Mouse (Mus musculus) forebrain, embryonic 16.5 days (tissue): Measurements from ENCODE around the gene Ppard. TPM values are rescaled to one million over a fixed set of nuclear protein-coding genes. Genes with fewer than 3 reads are reported as not detected.

Source experiments
- ATAC-seq: fragments of 200-750 bp; cut with Nextera tagmentation; 2 replicates; pipeline ENCODE4 v1.8.0; 2017; ENCODE audit warnings: mild to moderate bottlenecking, moderate library complexity
- H3K27ac ChIP-seq: fragments of 300-500 bp; sonication (generic); 2 replicates; pipeline ENCODE4 v1.5.1; 2014; ENCODE audit warnings: low read length, control low read depth
- H3K27me3 ChIP-seq: fragments of 300-500 bp; sonication (generic); replicated peaks from 2 replicates; pipeline ENCODE4 v1.6.1; 2014; ENCODE audit warnings: low read length; ENCODE audit not compliant: control insufficient read depth, insufficient read depth
- H3K36me3 ChIP-seq: fragments of 300-500 bp; sonication (generic); 2 replicates; pipeline ENCODE4 v1.6.1; 2014; ENCODE audit not compliant: control insufficient read depth, insufficient read depth
- H3K4me1 ChIP-seq: fragments of 300-500 bp; sonication (generic); replicated peaks from 2 replicates; pipeline ENCODE4 v1.6.1; 2014; ENCODE audit warnings: low read length; ENCODE audit not compliant: control insufficient read depth, insufficient read depth
- H3K4me2 ChIP-seq: fragments of 300-500 bp; sonication (generic); 2 replicates; pipeline ENCODE4 v1.6.1; 2014; ENCODE audit warnings: mild to moderate bottlenecking, low read length, control low read depth
- H3K4me3 ChIP-seq: fragments of 300-500 bp; sonication (generic); replicated peaks from 2 replicates; pipeline ENCODE4 v1.5.1; 2014; ENCODE audit warnings: mild to moderate bottlenecking, low read length, control low read depth
- H3K9ac ChIP-seq: fragments of 300-500 bp; sonication (generic); replicated peaks from 2 replicates; pipeline ENCODE4 v1.6.1; 2014; ENCODE audit warnings: low read depth, low read length, control low read depth
- H3K9me3 ChIP-seq: fragments of 300-500 bp; sonication (generic); 2 replicates; pipeline ENCODE4 v1.6.1; 2016; ENCODE audit warnings: low read length; ENCODE audit not compliant: control insufficient read depth
- WGBS: fragments of 180-500 bp; shearing (Covaris S2); extraction: QIAGEN DNeasy Blood & Tissue Kit; methylation state at CpG from one replicate; pipeline ENCODE4 v1.1.7; 2014; 5-methylcytosine and 5-hydroxymethylcytosine counted together
- polyA plus RNA-seq: library from polyadenylated mRNA; unstranded; fragments of >200 nt; fragmentation: Nextera tagmentation; extraction: Ambion mirVana; gene quantifications from 2 replicates; pipeline ENCODE4 v1.2.1, GENCODE M21; 2015

Gene Ppard
- polyA plus RNA-seq: 1.2 and 1.3 TPM in 2 replicates

DNA sequence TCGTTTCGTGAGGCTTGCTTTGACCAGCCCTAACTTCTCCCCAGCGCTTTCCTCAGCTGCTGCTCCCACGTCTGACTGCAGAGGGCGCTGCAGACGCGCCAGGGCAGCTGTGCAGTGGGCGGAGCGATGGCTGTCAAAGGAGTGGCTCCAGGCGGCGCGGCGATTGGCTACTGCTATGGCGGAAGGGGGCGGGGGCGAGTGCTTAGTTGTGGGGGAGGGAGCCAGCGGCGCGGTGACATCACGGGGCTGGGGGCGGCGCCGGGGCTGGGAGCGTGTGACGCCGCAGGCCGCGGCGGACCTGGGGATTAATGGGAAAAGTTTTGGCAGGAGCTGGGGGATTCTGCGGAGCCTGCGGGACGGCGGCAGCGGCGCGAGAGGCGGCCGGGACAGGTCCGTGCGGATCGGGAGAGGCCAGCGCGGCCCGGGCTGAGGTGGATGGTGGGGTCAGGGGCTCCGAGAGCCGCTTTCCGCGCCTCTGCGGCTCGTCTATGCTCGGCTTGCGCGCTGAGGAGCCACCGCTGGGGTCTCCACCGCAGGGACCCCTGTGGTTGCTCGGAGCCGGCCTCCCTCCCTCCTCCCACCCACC lies at the start of gene Ppard:
Ppard (plus strand) TSS at position 226 of the 586 bp plus-strand sequence.
- under 1% methylated on average over 56 of the region's 57 CpGs for WGBS
- no peaks in the 10 kb centered on the region for H3K27me3 ChIP-seq
- H3K9me3 ChIP-seq: no peaks in the 10 kb centered on the region
- peak within 1 kb of the TSS; percentile 87 for H3K4me2 ChIP-seq
- H3K27ac ChIP-seq: 0 out of 2 replicates have a peak within 1 kb of the TSS, but pooled peaks have one; percentile 11
- peak; percentile 97 for ATAC-seq
- H3K4me1 ChIP-seq: peaks cover 5% of the 10 kb centered on the region
- peak within 1 kb of the TSS; percentile 73 for H3K4me3 ChIP-seq
- H3K36me3 ChIP-seq: no peaks in the 10 kb centered on the region
- H3K9ac ChIP-seq: peak within 1 kb of the TSS; percentile 77

- no peak for ATAC-seq
- 79% methylated on average over 7 of the region's 7 CpGs for WGBS
- no peak overlapping the region for H3K4me2 ChIP-seq
- no peaks in the 10 kb centered on the region for H3K36me3 ChIP-seq
- no peak overlapping the region for H3K27ac ChIP-seq
- no peaks in the 10 kb centered on the region for H3K27me3 ChIP-seq
- no peaks in the 10 kb centered on the region for H3K9me3 ChIP-seq
- H3K4me1 ChIP-seq: no peaks in the 10 kb centered on the region
- H3K9ac ChIP-seq: no peak overlapping the region
- no peak overlapping the region for H3K4me3 ChIP-seq
Measured at GRCm38 (mm10) chr17:28184971-28185638, 47.4 kb upstream of the Ppard start.

GRCm38 (mm10) chr17:28188313-28188712 lies 44.2 kb upstream of the Ppard start:
- Histone ChIP-seq H3K27ac (no peak overlapping the region), H3K9ac (no peak overlapping the region), H3K4me1 (no peaks in the 10 kb centered on the region), H3K9me3 (no peaks in the 10 kb centered on the region), H3K4me3 (no peak overlapping the region), H3K27me3 (no peaks in the 10 kb centered on the region), H3K36me3 (peaks cover 4% of the 10 kb centered on the region; the same call in 1 of the 2 replicates), H3K4me2 (no peak overlapping the region)
- no peak for ATAC-seq
- 90% methylated on average over 5 of the region's 5 CpGs for WGBS

DNA sequence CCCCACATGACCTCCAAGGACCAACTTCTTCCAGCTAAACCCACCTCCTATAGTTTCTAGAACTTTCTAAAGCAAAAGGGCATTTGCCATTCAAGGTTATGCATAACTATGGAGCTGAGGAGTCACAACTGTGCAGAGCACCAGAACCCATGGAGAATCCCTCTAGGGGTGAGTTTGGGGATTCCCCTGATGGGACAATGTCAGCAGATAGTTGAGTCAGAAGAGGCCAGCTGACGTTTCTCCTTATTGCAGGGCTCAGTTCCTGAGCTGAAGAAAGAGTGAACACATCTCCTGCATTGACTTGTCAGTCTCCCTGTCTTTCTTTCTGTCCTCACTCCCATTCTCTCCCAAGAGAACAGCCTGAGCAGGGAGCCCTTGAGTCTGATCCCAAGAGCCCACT lies 39.7 kb upstream of the Ppard start:
- H3K27me3 ChIP-seq: no peaks in the 10 kb centered on the region
- peaks cover 12% of the 10 kb centered on the region; the same call in 1 of the 2 replicates for H3K36me3 ChIP-seq
- WGBS: 79% methylated on average over 1 of the region's 1 CpGs
- no peak overlapping the region for H3K27ac ChIP-seq
- H3K4me3 ChIP-seq: no peak overlapping the region
- no peak overlapping the region for H3K9ac ChIP-seq
- ATAC-seq: no peak
- no peaks in the 10 kb centered on the region for H3K4me1 ChIP-seq
- no peak overlapping the region for H3K4me2 ChIP-seq
- H3K9me3 ChIP-seq: no peaks in the 10 kb centered on the region

DNA sequence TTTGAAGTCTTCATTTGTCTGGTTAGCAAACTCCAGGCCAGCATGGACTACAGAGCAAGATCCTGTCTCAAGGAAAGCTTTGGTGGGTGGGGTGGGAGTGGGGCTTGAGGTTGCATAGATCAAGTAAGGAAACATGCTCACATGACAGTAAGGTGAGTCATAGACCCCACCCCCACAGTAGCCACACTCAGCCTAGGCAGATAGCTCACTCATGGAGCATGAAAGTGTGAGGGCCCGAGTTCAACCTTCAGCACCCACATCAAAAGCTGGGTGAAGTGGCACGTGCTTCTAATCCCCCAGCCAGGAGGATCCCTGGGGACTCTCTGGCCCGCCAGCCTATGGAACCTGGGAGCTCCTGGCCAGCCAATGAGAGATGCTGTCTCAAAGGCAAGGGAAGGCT lies 38.9 kb upstream of the Ppard start:
- peaks cover 17% of the 10 kb centered on the region for H3K36me3 ChIP-seq
- no peak overlapping the region for H3K4me2 ChIP-seq
- H3K4me1 ChIP-seq: no peaks in the 10 kb centered on the region
- 92% methylated on average over 3 of the region's 3 CpGs for WGBS
- H3K9ac ChIP-seq: no peak overlapping the region
- ATAC-seq: no peak
- no peaks in the 10 kb centered on the region for H3K27me3 ChIP-seq
- H3K27ac ChIP-seq: no peak overlapping the region
- no peak overlapping the region for H3K4me3 ChIP-seq
- H3K9me3 ChIP-seq: no peaks in the 10 kb centered on the region

DNA sequence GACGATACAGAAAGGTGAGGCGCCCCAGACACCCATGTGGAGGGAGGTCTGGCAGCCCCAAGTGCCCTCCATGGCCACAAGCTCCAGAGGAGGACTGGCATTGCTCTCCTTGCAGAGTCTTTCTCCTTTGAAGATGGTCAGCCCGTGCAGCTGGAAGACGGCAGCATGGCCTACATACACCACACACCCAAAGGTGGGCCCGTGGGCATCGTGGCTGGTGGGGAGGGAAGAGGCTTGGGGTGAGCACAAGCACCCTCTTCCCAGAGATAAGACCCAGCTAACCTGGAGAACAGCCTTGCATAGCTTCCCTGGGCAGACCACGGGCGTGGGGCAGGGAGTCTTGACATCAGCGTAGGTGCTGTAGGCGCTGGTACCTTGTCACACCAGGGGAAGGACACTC lies 37.5 kb upstream of the Ppard start:
- no peak overlapping the region for H3K9ac ChIP-seq
- H3K36me3 ChIP-seq: peaks cover 17% of the 10 kb centered on the region
- no peak overlapping the region for H3K4me3 ChIP-seq
- no peaks in the 10 kb centered on the region for H3K9me3 ChIP-seq
- no peak overlapping the region for H3K27ac ChIP-seq
- no peaks in the 10 kb centered on the region for H3K4me1 ChIP-seq
- no peak for ATAC-seq
- no peaks in the 10 kb centered on the region for H3K27me3 ChIP-seq
- 93% methylated on average over 10 of the region's 10 CpGs for WGBS
- H3K4me2 ChIP-seq: no peak overlapping the region

DNA sequence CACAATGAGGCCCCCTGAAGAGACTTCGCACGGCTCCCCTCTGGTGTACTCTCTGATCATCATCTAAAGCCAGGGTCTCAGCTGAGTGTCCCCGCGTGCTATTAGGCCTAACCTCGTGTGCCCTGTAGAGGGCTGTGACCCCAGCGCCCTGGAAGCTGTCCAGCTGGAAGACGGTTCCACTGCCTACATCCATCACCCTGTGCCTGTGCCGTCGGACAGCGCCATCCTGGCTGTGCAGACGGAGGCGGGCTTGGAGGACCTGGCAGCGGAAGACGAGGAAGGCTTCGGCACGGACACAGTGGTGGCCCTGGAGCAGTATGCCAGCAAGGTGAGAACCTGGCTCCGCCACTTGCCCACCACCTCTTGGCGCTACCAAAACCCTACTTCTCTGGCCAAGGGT lies 34.9 kb upstream of the Ppard start:
- no peaks in the 10 kb centered on the region for H3K9me3 ChIP-seq
- 76% methylated on average over 18 of the region's 18 CpGs for WGBS
- peaks cover 20% of the 10 kb centered on the region; the same call in 1 of the 2 replicates for H3K36me3 ChIP-seq
- H3K4me1 ChIP-seq: no peaks in the 10 kb centered on the region
- H3K27ac ChIP-seq: no peak overlapping the region
- no peak overlapping the region for H3K9ac ChIP-seq
- H3K4me2 ChIP-seq: no peak overlapping the region
- no peak for ATAC-seq
- H3K4me3 ChIP-seq: no peak overlapping the region
- no peaks in the 10 kb centered on the region for H3K27me3 ChIP-seq

DNA sequence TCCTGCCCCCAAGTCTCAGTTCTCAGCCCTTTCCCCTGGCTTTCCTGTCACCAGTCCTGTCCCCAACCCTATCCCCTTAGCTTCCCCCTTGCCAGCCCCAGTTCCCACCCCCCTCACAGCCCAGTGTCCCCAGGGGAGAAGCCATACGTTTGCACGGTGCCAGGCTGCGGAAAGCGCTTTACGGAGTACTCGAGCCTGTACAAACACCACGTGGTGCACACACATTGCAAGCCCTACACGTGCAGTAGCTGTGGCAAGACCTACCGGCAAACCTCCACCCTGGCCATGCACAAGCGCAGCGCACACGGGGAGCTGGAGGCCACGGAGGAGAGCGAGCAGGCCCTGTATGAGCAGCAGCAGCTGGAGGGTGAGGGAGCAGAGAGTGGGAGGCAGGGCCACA lies 30.5 kb upstream of the Ppard start:
- Histone ChIP-seq H3K9me3 (no peaks in the 10 kb centered on the region), H3K4me1 (no peaks in the 10 kb centered on the region), H3K4me2 (no peak overlapping the region), H3K27me3 (no peaks in the 10 kb centered on the region), H3K27ac (no peak overlapping the region), H3K4me3 (no peak overlapping the region), H3K36me3 (peaks cover 17% of the 10 kb centered on the region), H3K9ac (no peak overlapping the region)
- 86% methylated on average over 14 of the region's 14 CpGs for WGBS
- no peak for ATAC-seq

GRCm38 (mm10) chr17:28204052-28204720 lies 28.3 kb upstream of the Ppard start:
- Histone ChIP-seq H3K4me2 (no peak overlapping the region), H3K27ac (no peak overlapping the region), H3K4me1 (no peaks in the 10 kb centered on the region), H3K27me3 (no peaks in the 10 kb centered on the region), H3K9me3 (no peaks in the 10 kb centered on the region), H3K9ac (no peak overlapping the region), H3K36me3 (peaks cover 9% of the 10 kb centered on the region; the same call in 1 of the 2 replicates), H3K4me3 (no peak overlapping the region)
- 0 out of 2 replicates have a peak, but pooled peaks have one; percentile 28 for ATAC-seq
- 40% methylated on average over 14 of the region's 14 CpGs for WGBS
